In genomic region chr11:3912100-3912874, GRCm38 (mm10) we compare ENCODE assay signal across 8 mouse cellular contexts. TPM values are rescaled to one million over a fixed set of nuclear protein-coding genes. Genes with fewer than 3 reads are reported as not detected.
A peak's percentile ranks its signal among the peaks of the same experiment; 100 is the strongest.
DNase-seq lines count a peak whose midpoint lies in the region; ATAC-seq and TF ChIP-seq lines count a peak whose summit lies in the region.

No protein-coding gene starts in this region.

- peak overlapping the region; percentile 74 for H3K4me2 ChIP-seq in hindbrain, embryonic 15.5 days
- peak overlapping the region; percentile 92 for H3K4me2 ChIP-seq in lung, embryonic 16.5 days (ENCODE audit: low read depth, low read length)
- H3K4me2 ChIP-seq in stomach, embryonic 16.5 days (ENCODE audit: low read depth, low read length) = peak overlapping the region; percentile 93

- TF ChIP-seq POLR2A in ES-Bruce4 (IDR thresholded peaks at IDR 0.05; ENCODE audit: insufficient read depth, low read length) = no peak

- H3K27me3 ChIP-seq in ES-Bruce4 (ENCODE audit: control insufficient read depth, insufficient read depth, low read length, poor library complexity, severe bottlenecking) = no peaks in the 10 kb centered on the region
- H3K27me3 ChIP-seq in embryonic facial prominence, embryonic 10.5 days (replicated peaks; ENCODE audit: low read depth, poor library complexity, severe bottlenecking) = peaks cover 32% of the 10 kb centered on the region
- no peaks in the 10 kb centered on the region for H3K27me3 ChIP-seq in hindbrain, embryonic 15.5 days
- H3K27me3 ChIP-seq in lung, embryonic 16.5 days (ENCODE audit: control insufficient read depth, insufficient read depth, low read depth, low read length) = no peaks in the 10 kb centered on the region
- no peaks in the 10 kb centered on the region for H3K27me3 ChIP-seq in stomach, embryonic 16.5 days (ENCODE audit: control insufficient read depth, insufficient read depth, low read length)

- ATAC-seq in hindbrain, embryonic 15.5 days (ENCODE audit: low FRiP score, low read depth) = peak; percentile 19
- ATAC-seq in lung, embryonic 16.5 days (ENCODE audit: low read depth) = no peak; the same call in 1 of the 2 replicates
- no peak for ATAC-seq in stomach, embryonic 16.5 days (ENCODE audit: insufficient read depth, low FRiP score)

- H3K27ac ChIP-seq in ES-Bruce4 (ENCODE audit: insufficient read depth, low read length) = no peak overlapping the region
- H3K27ac ChIP-seq in embryonic facial prominence, embryonic 10.5 days (replicated peaks) = no peak overlapping the region; the same call in 1 of the 2 replicates
- peak overlapping the region; percentile 72 for H3K27ac ChIP-seq in hindbrain, embryonic 15.5 days (replicated peaks)
- H3K27ac ChIP-seq in lung, embryonic 16.5 days (ENCODE audit: low read length) = no peak overlapping the region
- H3K27ac ChIP-seq in stomach, embryonic 16.5 days (ENCODE audit: low read length) = no peak overlapping the region

- H3K36me3 ChIP-seq in ES-Bruce4 (ENCODE audit: control insufficient read depth, insufficient read depth, low read length, poor library complexity, severe bottlenecking) = no peaks in the 10 kb centered on the region
- H3K36me3 ChIP-seq in embryonic facial prominence, embryonic 10.5 days (replicated peaks) = 0 out of 2 replicates have a peak, but pooled peaks cover 3% of the 10 kb centered on the region
- peaks cover 2% of the 10 kb centered on the region for H3K36me3 ChIP-seq in hindbrain, embryonic 15.5 days
- H3K36me3 ChIP-seq in lung, embryonic 16.5 days (ENCODE audit: control insufficient read depth, insufficient read depth, low read length) = no peaks in the 10 kb centered on the region
- no peaks in the 10 kb centered on the region for H3K36me3 ChIP-seq in stomach, embryonic 16.5 days (ENCODE audit: control insufficient read depth, insufficient read depth, low read length)

- H3K9ac ChIP-seq in ES-Bruce4 (ENCODE audit: low read depth, poor library complexity, severe bottlenecking) = no peak overlapping the region
- H3K9ac ChIP-seq in hindbrain, embryonic 15.5 days = peak overlapping the region; percentile 53
- H3K9ac ChIP-seq in lung, embryonic 16.5 days (ENCODE audit: low read length) = peak overlapping the region; percentile 67
- H3K9ac ChIP-seq in stomach, embryonic 16.5 days (ENCODE audit: low read length) = peak overlapping the region; percentile 73

- WGBS in embryonic facial prominence, embryonic 10.5 days = 25% methylated on average over 19 of the region's 19 CpGs
- 11% methylated on average over 19 of the region's 19 CpGs for WGBS in hindbrain, embryonic 15.5 days
- WGBS in lung, embryonic 16.5 days = 15% methylated on average over 19 of the region's 19 CpGs
- WGBS in stomach, embryonic 16.5 days = 23% methylated on average over 19 of the region's 19 CpGs

- no peaks in the 10 kb centered on the region for H3K9me3 ChIP-seq in ES-Bruce4 (replicated peaks; ENCODE audit: control insufficient read depth, insufficient read depth, low read length, poor library complexity, severe bottlenecking)
- no peaks in the 10 kb centered on the region for H3K9me3 ChIP-seq in embryonic facial prominence, embryonic 10.5 days
- no peaks in the 10 kb centered on the region for H3K9me3 ChIP-seq in hindbrain, embryonic 15.5 days
- no peaks in the 10 kb centered on the region for H3K9me3 ChIP-seq in lung, embryonic 16.5 days (ENCODE audit: control insufficient read depth, low read length)
- H3K9me3 ChIP-seq in stomach, embryonic 16.5 days (replicated peaks; ENCODE audit: control insufficient read depth, low read length) = no peaks in the 10 kb centered on the region

- no peaks in the 10 kb centered on the region for H3K4me1 ChIP-seq in ES-Bruce4 (ENCODE audit: control insufficient read depth, insufficient read depth, low read length)
- peaks cover 38% of the 10 kb centered on the region for H3K4me1 ChIP-seq in embryonic facial prominence, embryonic 10.5 days
- peaks cover 53% of the 10 kb centered on the region for H3K4me1 ChIP-seq in hindbrain, embryonic 15.5 days (replicated peaks)
- peaks cover 26% of the 10 kb centered on the region for H3K4me1 ChIP-seq in lung, embryonic 16.5 days (replicated peaks; ENCODE audit: control insufficient read depth, insufficient read depth, low read length)
- H3K4me1 ChIP-seq in stomach, embryonic 16.5 days (ENCODE audit: control insufficient read depth, insufficient read depth, low read length) = peaks cover 20% of the 10 kb centered on the region

- no peak for TF ChIP-seq EP300 in ES-Bruce4 (IDR thresholded peaks at IDR 0.05; ENCODE audit: insufficient read depth, low read depth, low read length)

- peak overlapping the region; percentile 72 for H3K4me3 ChIP-seq in ES-Bruce4 (ENCODE audit: low read depth, low read length)
- H3K4me3 ChIP-seq in embryonic facial prominence, embryonic 10.5 days = peak overlapping the region; percentile 71
- H3K4me3 ChIP-seq in hindbrain, embryonic 15.5 days = peak overlapping the region; percentile 54
- peak overlapping the region; percentile 66 for H3K4me3 ChIP-seq in lung, embryonic 16.5 days (ENCODE audit: low read length)
- peak overlapping the region; percentile 62 for H3K4me3 ChIP-seq in stomach, embryonic 16.5 days (replicated peaks; ENCODE audit: low read length)

- peak; percentile 24 to 52 for DNase-seq in frontal cortex, postnatal 10 days (ENCODE audit: low spot score in 2 of 2)
- DNase-seq in frontal cortex, postnatal 25 days (ENCODE audit: low spot score in 2 of 2) = no peak
- no peak for DNase-seq in embryonic facial prominence, embryonic 10.5 days (ENCODE audit: low spot score)
- DNase-seq in natural killer cell, adult 2 months (ENCODE audit: low spot score in 2 of 2) = no peak

- no peak for TF ChIP-seq CTCF in ES-Bruce4 (IDR thresholded peaks at IDR 0.05; ENCODE audit: low read depth, low read length)

RNA-seq across cellular contexts. Expression of gene Slc35e4, which starts 2.2 kb away (rescaled TPM):
- polyA plus RNA-seq in ES-Bruce4 (2011; ENCODE audit: insufficient read depth, insufficient read length, low read depth, missing spikeins) = 2.9 and 3.1 TPM in 2 replicates
- polyA plus RNA-seq in embryonic facial prominence, embryonic 10.5 days (2016; fragmentation: Nextera tagmentation; extraction: Ambion mirVana) = 3.1 and 3.5 TPM in 2 replicates
- polyA plus RNA-seq in hindbrain, embryonic 15.5 days (2015; fragmentation: Nextera tagmentation; extraction: Ambion mirVana) = 17.3 and 20.3 TPM in 2 replicates
- polyA plus RNA-seq in lung, embryonic 16.5 days (2015; fragmentation: Nextera tagmentation; extraction: Ambion mirVana) = 3.5 and 4.4 TPM in 2 replicates
- polyA plus RNA-seq in stomach, embryonic 16.5 days (2015; fragmentation: Nextera tagmentation; extraction: Ambion mirVana) = 6.4 and 7.9 TPM in 2 replicates

RNA-seq across cellular contexts. Expression of gene Dusp18, which starts 17.2 kb away (rescaled TPM):
- polyA plus RNA-seq in ES-Bruce4 (2011; ENCODE audit: insufficient read depth, insufficient read length, low read depth, missing spikeins) = 3.3 and 4.0 TPM in 2 replicates
- polyA plus RNA-seq in embryonic facial prominence, embryonic 10.5 days (2016; fragmentation: Nextera tagmentation; extraction: Ambion mirVana) = 16.6 and 17.0 TPM in 2 replicates
- polyA plus RNA-seq in hindbrain, embryonic 15.5 days (2015; fragmentation: Nextera tagmentation; extraction: Ambion mirVana) = 28.4 and 33.1 TPM in 2 replicates
- polyA plus RNA-seq in lung, embryonic 16.5 days (2015; fragmentation: Nextera tagmentation; extraction: Ambion mirVana) = 11.7 and 12.6 TPM in 2 replicates
- polyA plus RNA-seq in stomach, embryonic 16.5 days (2015; fragmentation: Nextera tagmentation; extraction: Ambion mirVana) = 9.5 and 11.3 TPM in 2 replicates

RNA-seq across cellular contexts. Expression of gene 4921536K21Rik, which starts 17.4 kb away (rescaled TPM):
- 0.72 and 1.1 TPM in 2 replicates for polyA plus RNA-seq in ES-Bruce4 (2011; ENCODE audit: insufficient read depth, insufficient read length, low read depth, missing spikeins)
- polyA plus RNA-seq in embryonic facial prominence, embryonic 10.5 days (2016; fragmentation: Nextera tagmentation; extraction: Ambion mirVana) = 0.61 and 0.97 TPM in 2 replicates
- polyA plus RNA-seq in hindbrain, embryonic 15.5 days (2015; fragmentation: Nextera tagmentation; extraction: Ambion mirVana) = 0.43 and 0.53 TPM in 2 replicates
- 0.47 and 0.79 TPM in 2 replicates for polyA plus RNA-seq in lung, embryonic 16.5 days (2015; fragmentation: Nextera tagmentation; extraction: Ambion mirVana)
- polyA plus RNA-seq in stomach, embryonic 16.5 days (2015; fragmentation: Nextera tagmentation; extraction: Ambion mirVana) = 0.13 and 0.36 TPM in 2 replicates

RNA-seq across cellular contexts. Expression of gene Tcn2, which starts 19.7 kb away (rescaled TPM):
- polyA plus RNA-seq in ES-Bruce4 (2011; ENCODE audit: insufficient read depth, insufficient read length, low read depth, missing spikeins) = 45.8 and 47.8 TPM in 2 replicates
- polyA plus RNA-seq in embryonic facial prominence, embryonic 10.5 days (2016; fragmentation: Nextera tagmentation; extraction: Ambion mirVana) = 23.7 and 23.9 TPM in 2 replicates
- 27.2 and 28.3 TPM in 2 replicates for polyA plus RNA-seq in hindbrain, embryonic 15.5 days (2015; fragmentation: Nextera tagmentation; extraction: Ambion mirVana)
- polyA plus RNA-seq in lung, embryonic 16.5 days (2015; fragmentation: Nextera tagmentation; extraction: Ambion mirVana) = 69.7 and 70.1 TPM in 2 replicates
- 49.9 and 52.4 TPM in 2 replicates for polyA plus RNA-seq in stomach, embryonic 16.5 days (2015; fragmentation: Nextera tagmentation; extraction: Ambion mirVana)

RNA-seq across cellular contexts. Expression of gene Osbp2, which starts 48.6 kb away (rescaled TPM):
- polyA plus RNA-seq in ES-Bruce4 (2011; ENCODE audit: insufficient read depth, insufficient read length, low read depth, missing spikeins) = 0.67 and 1.5 TPM in 2 replicates
- polyA plus RNA-seq in embryonic facial prominence, embryonic 10.5 days (2016; fragmentation: Nextera tagmentation; extraction: Ambion mirVana) = 0.82 and 1.2 TPM in 2 replicates
- polyA plus RNA-seq in hindbrain, embryonic 15.5 days (2015; fragmentation: Nextera tagmentation; extraction: Ambion mirVana) = 28.7 and 33.1 TPM in 2 replicates
- 0.23 and 0.60 TPM in 2 replicates for polyA plus RNA-seq in lung, embryonic 16.5 days (2015; fragmentation: Nextera tagmentation; extraction: Ambion mirVana)
- 0.25 and 0.27 TPM in 2 replicates for polyA plus RNA-seq in stomach, embryonic 16.5 days (2015; fragmentation: Nextera tagmentation; extraction: Ambion mirVana)

Comparison
In these comparisons a context has a peak if more than half of its experiments do, and no peak if none do; other contexts are left out.
1. DNase-seq: peak in frontal cortex, postnatal 10 days (2 of 2); none in frontal cortex, postnatal 25 days (0 of 2), embryonic facial prominence, embryonic 10.5 days (single experiment) and natural killer cell, adult 2 months (0 of 2).
2. Peak in every context shown above with its lines, with median percentiles within 50 percentile points of each other: H3K4me3 ChIP-seq and H3K4me2 ChIP-seq.